Mouse (Mus musculus): ENCODE measurements around the gene Rgma. TPM values are rescaled to one million over a fixed set of nuclear protein-coding genes. Genes with fewer than 3 reads are reported as not detected.

The Rgma gene
- polyA plus RNA-seq, 1 experiment from 2014 or later = 4.8 TPM

DNA sequence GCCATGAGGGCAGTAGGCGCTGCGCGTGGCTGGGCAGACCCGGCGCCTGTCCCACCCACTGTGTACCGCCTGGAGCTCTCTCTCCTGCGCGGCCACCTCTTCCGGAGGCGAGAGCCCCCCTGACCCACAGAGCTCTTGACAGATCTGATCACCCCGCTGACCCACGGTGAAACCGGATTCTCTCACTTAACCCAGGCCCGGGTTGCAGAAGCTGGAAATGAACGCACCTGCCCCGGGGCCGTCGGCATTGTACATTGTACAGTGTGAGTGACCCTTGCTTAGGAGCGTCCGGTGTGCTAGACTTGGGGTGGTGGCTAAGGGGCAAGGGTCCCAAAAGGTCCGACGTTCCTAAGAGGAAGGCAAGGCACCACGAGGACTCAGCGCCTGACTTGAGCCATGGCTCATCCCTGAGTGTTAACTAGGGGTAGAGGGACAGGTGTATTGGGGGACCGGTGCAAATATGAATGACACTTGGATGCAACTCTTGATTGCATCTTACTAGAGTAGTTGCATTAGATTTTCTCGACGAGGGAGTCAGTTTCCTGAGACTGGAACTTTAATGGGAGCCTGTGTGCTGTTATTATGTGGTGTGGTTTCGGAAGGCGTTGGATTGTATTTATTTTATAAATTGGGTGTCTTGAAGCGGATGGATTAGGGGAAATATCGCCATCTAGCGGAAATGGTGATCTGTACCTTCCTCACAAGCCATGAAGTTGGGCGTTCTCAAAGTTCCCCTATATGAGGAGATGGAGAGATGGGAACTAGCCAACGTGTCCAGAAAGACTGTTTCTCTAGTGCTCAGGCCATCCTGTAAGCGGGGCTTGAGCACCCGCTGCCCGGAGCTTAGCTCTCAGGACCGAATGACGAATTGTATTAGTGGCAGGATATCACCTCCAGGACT is 1.0 kb downstream of the Rgma start:
- H3K4me1 ChIP-seq (ENCODE audit: insufficient read depth, low read depth, low read length) = peaks cover 14% of the 10 kb centered on the region; the same call in 1 of the 2 replicates
- H3K4me3 ChIP-seq (ENCODE audit: low read depth, low read length) = peak overlapping the region; percentile 49
- no peak overlapping the region for H3K9ac ChIP-seq (replicated peaks; ENCODE audit: low read depth)
- H3K27ac ChIP-seq (ENCODE audit: low read length) = no peak overlapping the region
- no peaks in the 10 kb centered on the region for H3K9me3 ChIP-seq (ENCODE audit: low read length)
- WGBS = 2% methylated on average over 39 of the region's 39 CpGs
- peak; percentile 46 for ATAC-seq
- H3K4me2 ChIP-seq (replicated peaks; ENCODE audit: low read depth, low read length) = peak overlapping the region; percentile 99
- peaks cover 10% of the 10 kb centered on the region; the same call in 1 of the 2 replicates for H3K27me3 ChIP-seq (replicated peaks; ENCODE audit: insufficient read depth, low read length)
- H3K36me3 ChIP-seq (ENCODE audit: insufficient read depth, low read length) = no peaks in the 10 kb centered on the region
- TF ChIP-seq EP300 (IDR thresholded peaks at IDR 0.05) (no peak), CTCF (IDR thresholded peaks at IDR 0.05) (peak; percentile 82)
- peak; percentile 89 for DNase-seq (ENCODE audit: low spot score)

DNA sequence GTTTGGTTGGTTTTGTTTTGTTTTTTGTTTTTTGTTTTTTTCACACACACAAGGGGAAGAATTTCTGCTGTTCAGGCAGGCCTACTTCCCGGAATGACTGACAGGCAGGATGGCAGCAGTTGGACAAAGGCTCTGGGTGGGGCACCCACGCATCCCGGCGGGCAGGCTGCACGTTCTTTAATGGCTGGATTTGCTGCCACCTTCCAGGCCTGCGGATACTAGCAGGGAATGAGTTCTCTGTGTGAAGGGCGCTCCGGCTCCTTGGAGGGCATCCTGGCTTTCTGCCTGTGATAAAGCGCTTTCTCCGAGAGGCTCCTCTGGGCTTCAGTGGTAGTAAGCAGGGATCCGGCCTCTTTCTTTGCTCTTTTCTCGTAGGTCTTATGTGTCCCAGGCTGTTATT is 2.0 kb downstream of the Rgma start:
- Histone ChIP-seq H3K36me3 (ENCODE audit: insufficient read depth, low read length) (no peaks in the 10 kb centered on the region), H3K4me3 (ENCODE audit: low read depth, low read length) (no peak overlapping the region), H3K4me1 (ENCODE audit: insufficient read depth, low read depth, low read length) (peaks cover 14% of the 10 kb centered on the region; the same call in 1 of the 2 replicates), H3K4me2 (replicated peaks; ENCODE audit: low read depth, low read length) (no peak overlapping the region), H3K9me3 (ENCODE audit: low read length) (no peaks in the 10 kb centered on the region), H3K27me3 (replicated peaks; ENCODE audit: insufficient read depth, low read length) (peaks cover 10% of the 10 kb centered on the region; the same call in 1 of the 2 replicates), H3K9ac (replicated peaks; ENCODE audit: low read depth) (no peak overlapping the region), H3K27ac (ENCODE audit: low read length) (no peak overlapping the region)
- DNase-seq (ENCODE audit: low spot score) (no peak), ATAC-seq (no peak)
- WGBS = 59% methylated on average over 12 of the region's 12 CpGs
- TF ChIP-seq EP300 (IDR thresholded peaks at IDR 0.05) (no peak), CTCF (IDR thresholded peaks at IDR 0.05) (no peak)

DNA sequence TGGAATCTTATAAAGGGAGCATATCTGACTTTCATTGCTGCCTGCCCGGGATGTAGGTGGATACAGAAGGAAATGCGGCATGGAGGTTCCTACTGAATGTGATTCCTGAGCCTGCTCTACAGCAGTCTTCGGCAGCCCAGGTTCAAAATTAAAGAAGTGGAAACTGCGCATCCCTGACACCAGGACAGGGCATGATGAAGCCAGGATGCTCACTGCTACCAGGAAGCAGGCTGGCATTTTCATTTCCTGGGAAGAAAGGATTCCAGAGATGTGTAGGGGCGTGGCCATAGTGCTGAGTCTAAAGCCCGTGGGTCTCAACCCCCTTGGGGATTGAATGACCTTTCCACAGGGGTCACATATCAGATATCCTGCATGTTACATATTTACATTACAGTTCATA is 2.7 kb downstream of the Rgma start:
- TF ChIP-seq EP300 (IDR thresholded peaks at IDR 0.05) = no peak
- no peak for TF ChIP-seq CTCF (IDR thresholded peaks at IDR 0.05)
- H3K9ac ChIP-seq (replicated peaks; ENCODE audit: low read depth) = no peak overlapping the region
- no peak overlapping the region for H3K4me2 ChIP-seq (replicated peaks; ENCODE audit: low read depth, low read length)
- H3K4me1 ChIP-seq (ENCODE audit: insufficient read depth, low read depth, low read length) = peaks cover 9% of the 10 kb centered on the region; the same call in 1 of the 2 replicates
- H3K27me3 ChIP-seq (replicated peaks; ENCODE audit: insufficient read depth, low read length) = peaks cover 10% of the 10 kb centered on the region; the same call in 1 of the 2 replicates
- H3K27ac ChIP-seq (ENCODE audit: low read length) = no peak overlapping the region
- no peak overlapping the region for H3K4me3 ChIP-seq (ENCODE audit: low read depth, low read length)
- DNase-seq (ENCODE audit: low spot score) (no peak), ATAC-seq (no peak)
- 63% methylated on average over 6 of the region's 6 CpGs for WGBS
- no peaks in the 10 kb centered on the region for H3K9me3 ChIP-seq (ENCODE audit: low read length)
- no peaks in the 10 kb centered on the region for H3K36me3 ChIP-seq (ENCODE audit: insufficient read depth, low read length)

DNA sequence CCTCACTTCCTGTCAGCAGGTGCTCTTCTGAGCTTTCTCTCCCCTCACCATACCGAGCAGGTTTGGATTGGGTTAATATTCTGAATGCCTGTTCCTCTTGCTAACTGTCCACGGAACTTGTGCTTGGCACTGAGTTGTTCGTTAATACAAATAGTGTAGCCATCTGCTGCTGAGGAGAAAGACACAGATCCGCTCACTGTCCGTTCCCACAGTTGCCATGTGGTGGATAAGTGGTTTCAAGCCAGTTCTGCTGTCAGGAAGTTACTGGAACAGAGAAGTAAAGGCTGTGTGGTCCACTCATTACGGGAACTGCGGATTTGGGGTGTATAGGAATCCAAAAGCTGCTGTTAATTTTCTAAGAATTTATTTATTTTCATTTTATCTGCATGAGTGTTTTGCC is 7.5 kb downstream of the Rgma start:
- no peaks in the 10 kb centered on the region for H3K36me3 ChIP-seq (ENCODE audit: insufficient read depth, low read length)
- H3K4me1 ChIP-seq (ENCODE audit: insufficient read depth, low read depth, low read length) = no peaks in the 10 kb centered on the region
- no peak overlapping the region for H3K4me3 ChIP-seq (ENCODE audit: low read depth, low read length)
- 0 out of 2 replicates have a peak, but pooled peaks cover 3% of the 10 kb centered on the region for H3K27me3 ChIP-seq (replicated peaks; ENCODE audit: insufficient read depth, low read length)
- no peak for TF ChIP-seq CTCF (IDR thresholded peaks at IDR 0.05)
- TF ChIP-seq EP300 (IDR thresholded peaks at IDR 0.05) = no peak
- no peak overlapping the region for H3K4me2 ChIP-seq (replicated peaks; ENCODE audit: low read depth, low read length)
- WGBS = 70% methylated on average over 7 of the region's 7 CpGs
- no peak overlapping the region for H3K27ac ChIP-seq (ENCODE audit: low read length)
- DNase-seq (ENCODE audit: low spot score) = no peak
- no peak overlapping the region for H3K9ac ChIP-seq (replicated peaks; ENCODE audit: low read depth)
- no peaks in the 10 kb centered on the region for H3K9me3 ChIP-seq (ENCODE audit: low read length)
- ATAC-seq = no peak

DNA sequence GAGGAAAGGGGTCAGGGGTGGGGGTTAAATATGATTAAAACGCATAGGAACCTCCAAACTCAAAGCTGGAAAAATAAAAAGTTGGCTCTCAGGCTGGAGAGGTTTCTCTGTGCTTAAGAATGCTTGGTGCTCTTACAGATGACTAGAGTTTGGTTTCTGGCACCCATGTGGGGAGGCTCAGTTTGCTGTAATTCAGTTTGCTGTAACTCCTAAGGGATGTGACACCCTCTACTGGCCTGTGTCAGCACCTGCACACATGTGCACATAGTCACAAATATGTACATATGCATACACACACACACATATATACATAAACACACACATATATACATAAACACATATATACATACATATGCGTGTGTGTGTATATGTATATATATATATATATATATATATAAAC is 13.6 kb downstream of the Rgma start:
- ATAC-seq = no peak
- TF ChIP-seq EP300 (IDR thresholded peaks at IDR 0.05) (no peak), CTCF (IDR thresholded peaks at IDR 0.05) (peak; percentile 41)
- H3K4me1 ChIP-seq (ENCODE audit: insufficient read depth, low read depth, low read length) = peaks cover 7% of the 10 kb centered on the region
- DNase-seq (ENCODE audit: low spot score) = no peak
- H3K9ac ChIP-seq (replicated peaks; ENCODE audit: low read depth) = no peak overlapping the region
- H3K36me3 ChIP-seq (ENCODE audit: insufficient read depth, low read length) = no peaks in the 10 kb centered on the region
- H3K4me2 ChIP-seq (replicated peaks; ENCODE audit: low read depth, low read length) = no peak overlapping the region
- no peaks in the 10 kb centered on the region for H3K9me3 ChIP-seq (ENCODE audit: low read length)
- H3K27ac ChIP-seq (ENCODE audit: low read length) = no peak overlapping the region
- H3K4me3 ChIP-seq (ENCODE audit: low read depth, low read length) = no peak overlapping the region
- H3K27me3 ChIP-seq (replicated peaks; ENCODE audit: insufficient read depth, low read length) = no peaks in the 10 kb centered on the region
- WGBS = 69% methylated on average over 2 of the region's 2 CpGs

DNA sequence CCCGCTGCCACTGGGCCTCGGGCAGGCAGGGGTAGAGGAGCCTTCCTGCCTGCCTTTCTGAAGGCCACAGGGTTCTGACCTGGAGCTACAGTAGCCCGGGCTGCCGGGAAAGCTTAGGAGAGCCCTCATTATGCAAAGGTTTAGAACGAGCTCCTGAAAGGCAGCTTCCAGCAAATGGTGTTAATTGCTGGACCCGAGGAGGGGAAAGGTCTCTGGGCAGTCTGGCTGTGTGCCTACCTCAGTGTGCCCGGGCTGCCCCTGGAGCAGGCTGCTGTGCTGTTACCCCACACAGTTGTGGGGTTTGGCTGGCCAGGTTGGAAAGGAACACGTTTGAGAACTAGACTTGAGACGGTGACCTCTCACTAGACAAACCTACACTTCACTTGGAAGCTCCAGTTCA is 14.1 kb downstream of the Rgma start:
- no peak overlapping the region for H3K9ac ChIP-seq (replicated peaks; ENCODE audit: low read depth)
- DNase-seq (ENCODE audit: low spot score) = no peak
- H3K4me3 ChIP-seq (ENCODE audit: low read depth, low read length) = no peak overlapping the region
- peaks cover 7% of the 10 kb centered on the region for H3K4me1 ChIP-seq (ENCODE audit: insufficient read depth, low read depth, low read length)
- no peak for ATAC-seq
- peak overlapping the region; percentile 74 for H3K27ac ChIP-seq (ENCODE audit: low read length)
- no peaks in the 10 kb centered on the region for H3K27me3 ChIP-seq (replicated peaks; ENCODE audit: insufficient read depth, low read length)
- TF ChIP-seq CTCF (IDR thresholded peaks at IDR 0.05) = no peak
- no peak for TF ChIP-seq EP300 (IDR thresholded peaks at IDR 0.05)
- H3K9me3 ChIP-seq (ENCODE audit: low read length) = no peaks in the 10 kb centered on the region
- no peaks in the 10 kb centered on the region for H3K36me3 ChIP-seq (ENCODE audit: insufficient read depth, low read length)
- 14% methylated on average over 9 of the region's 9 CpGs for WGBS
- H3K4me2 ChIP-seq (replicated peaks; ENCODE audit: low read depth, low read length) = peak overlapping the region; percentile 94
